Mouse (Mus musculus) stomach, postnatal 0 days (tissue): Measurements from ENCODE around the gene Slc9a1.

Experiments used
- CTCF ChIP-seq: IDR thresholded peaks from 2 replicates; pipeline ENCODE4 v1.5.1; 2016; ENCODE audit warnings: antibody characterized with exemption, low read depth, mild to moderate bottlenecking, moderate library complexity
- EP300 ChIP-seq: optimal IDR thresholded peaks from 2 replicates; pipeline ENCODE3; 2016; ENCODE audit warnings: antibody characterized with exemption

- TF ChIP-seq EP300 (no peak), CTCF (no peak)
Measured at GRCm38 (mm10) chr4:133402011-133402410, 32.5 kb downstream of the Slc9a1 start.
